Mouse (Mus musculus) embryonic facial prominence, embryonic 14.5 days (tissue): Measurements from ENCODE around the gene Xab2. TPM values are rescaled to one million over a fixed set of nuclear protein-coding genes. Genes with fewer than 3 reads are reported as not detected.

Experiments used
- ATAC-seq: fragments of 200-750 bp; cut with Nextera tagmentation; 2 replicates; pipeline ENCODE4 v1.8.0; 2017; ENCODE audit warnings: low read depth, moderate number of reproducible peaks, moderate TSS enrichment
- DNase-seq: peaks from one replicate; pipeline ENCODE4 v3.0.0-alpha.2; 2015; ENCODE audit warnings: low spot score
- H3K27ac ChIP-seq: fragments of 300-500 bp; sonication (generic); replicated peaks from 2 replicates; pipeline ENCODE4 v1.5.1; 2014; ENCODE audit warnings: low read depth, mild to moderate bottlenecking, low read length, moderate library complexity
- H3K27me3 ChIP-seq: fragments of 300-500 bp; sonication (generic); replicated peaks from 2 replicates; pipeline ENCODE4 v1.6.1; 2014; ENCODE audit warnings: low read length; ENCODE audit not compliant: control insufficient read depth, insufficient read depth
- H3K36me3 ChIP-seq: fragments of 300-500 bp; sonication (generic); 2 replicates; pipeline ENCODE4 v1.6.1; 2014; ENCODE audit warnings: low read length, mixed read lengths; ENCODE audit not compliant: control insufficient read depth, insufficient read depth
- H3K4me1 ChIP-seq: fragments of 300-500 bp; sonication (generic); 2 replicates; pipeline ENCODE4 v1.6.1; 2014; ENCODE audit warnings: antibody characterized with exemption, low read length; ENCODE audit not compliant: control insufficient read depth, insufficient read depth
- H3K4me2 ChIP-seq: fragments of 300-500 bp; sonication (generic); 2 replicates; pipeline ENCODE4 v1.6.1; 2014; ENCODE audit warnings: low read depth, mild to moderate bottlenecking, low read length, moderate library complexity, mixed read lengths
- H3K4me3 ChIP-seq: fragments of 300-500 bp; sonication (generic); 2 replicates; pipeline ENCODE4 v1.5.1; 2014; ENCODE audit warnings: low read depth, mild to moderate bottlenecking, low read length
- H3K9ac ChIP-seq: fragments of 300-500 bp; sonication (generic); 2 replicates; pipeline ENCODE4 v1.6.1; 2014; ENCODE audit warnings: low read depth, mild to moderate bottlenecking, low read length, moderate library complexity, mixed read lengths
- H3K9me3 ChIP-seq: fragments of 300-500 bp; sonication (generic); 2 replicates; pipeline ENCODE4 v1.6.1; 2016; ENCODE audit warnings: low read length; ENCODE audit not compliant: control insufficient read depth
- WGBS: fragments of 180-500 bp; shearing (Covaris S2); extraction: QIAGEN DNeasy Blood & Tissue Kit; methylation state at CpG from one replicate; pipeline ENCODE4 v1.1.7; 2014; 5-methylcytosine and 5-hydroxymethylcytosine counted together
- polyA plus RNA-seq: library from polyadenylated mRNA; unstranded; fragments of >200 nt; fragmentation: Nextera tagmentation; extraction: Ambion mirVana; gene quantifications from 2 replicates; pipeline ENCODE4 v1.2.1, GENCODE M21; 2014

Gene Xab2
- polyA plus RNA-seq, 1 experiment from 2014 or later, result 41.3 TPM

- no peaks in the 10 kb centered on the region for H3K36me3 ChIP-seq
- H3K9me3 ChIP-seq, result no peaks in the 10 kb centered on the region
- no peaks in the 10 kb centered on the region; the same call in 1 of the 2 replicates for H3K27me3 ChIP-seq
- H3K4me1 ChIP-seq, result peaks cover 8% of the 10 kb centered on the region; the same call in 1 of the 2 replicates
- H3K9ac ChIP-seq, result no peak overlapping the region
- DNase-seq, result peak; percentile 22
- no peak overlapping the region for H3K27ac ChIP-seq
- H3K4me2 ChIP-seq, result no peak overlapping the region
- no peak overlapping the region for H3K4me3 ChIP-seq
- ATAC-seq, result no peak
- WGBS, result 30% methylated on average over 5 of the region's 5 CpGs
Measured at GRCm38 (mm10) chr8:3628014-3628413, 6.9 kb upstream of the Xab2 start.

- DNase-seq (no peak), ATAC-seq (no peak)
- Histone ChIP-seq H3K4me3 (no peak overlapping the region), H3K9me3 (no peaks in the 10 kb centered on the region), H3K4me2 (no peak overlapping the region), H3K4me1 (peaks cover 12% of the 10 kb centered on the region), H3K36me3 (no peaks in the 10 kb centered on the region), H3K9ac (no peak overlapping the region), H3K27ac (no peak overlapping the region), H3K27me3 (no peaks in the 10 kb centered on the region; the same call in 1 of the 2 replicates)
- 58% methylated on average over 5 of the region's 5 CpGs for WGBS
Measured at GRCm38 (mm10) chr8:3626971-3627370, 5.9 kb upstream of the Xab2 start.

GRCm38 (mm10) chr8:3625445-3625844 is 4.3 kb upstream of the Xab2 start, which contains the start of gene Pcp2:
Gene Pcp2 (minus strand): TSS chr8:3625545.
- Histone ChIP-seq H3K9ac (no peak within 1 kb of the TSS; the same call in 1 of the 2 replicates), H3K4me3 (no peak within 1 kb of the TSS), H3K27ac (no peak within 1 kb of the TSS), H3K36me3 (no peaks in the 10 kb centered on the region), H3K9me3 (no peaks in the 10 kb centered on the region), H3K27me3 (no peaks in the 10 kb centered on the region; the same call in 1 of the 2 replicates), H3K4me1 (peaks cover 6% of the 10 kb centered on the region), H3K4me2 (no peak within 1 kb of the TSS)
- 48% methylated on average over 1 of the region's 1 CpGs for WGBS
- ATAC-seq (no peak), DNase-seq (no peak)

GRCm38 (mm10) chr8:3622119-3622518 is 1.0 kb upstream of the Xab2 start:
- Histone ChIP-seq H3K9me3 (no peaks in the 10 kb centered on the region), H3K27ac (no peak overlapping the region), H3K27me3 (no peaks in the 10 kb centered on the region), H3K4me3 (peak overlapping the region; percentile 85), H3K9ac (peak overlapping the region; percentile 75), H3K36me3 (peaks cover 13% of the 10 kb centered on the region), H3K4me1 (peaks cover 6% of the 10 kb centered on the region), H3K4me2 (peak overlapping the region; percentile 78)
- WGBS, result 70% methylated on average over 8 of the region's 8 CpGs
- ATAC-seq (no peak), DNase-seq (no peak)

GRCm38 (mm10) chr8:3609816-3610150 is 11.3 kb downstream of the Xab2 start:
- WGBS, result 69% methylated on average over 6 of the region's 6 CpGs
- DNase-seq (no peak), ATAC-seq (peak; percentile 16; the same call in 1 of the 2 replicates)
- H3K36me3 ChIP-seq, result peaks cover 70% of the 10 kb centered on the region
- no peaks in the 10 kb centered on the region for H3K9me3 ChIP-seq
- no peak overlapping the region for H3K4me3 ChIP-seq
- no peak overlapping the region for H3K4me2 ChIP-seq
- H3K27ac ChIP-seq, result no peak overlapping the region
- H3K27me3 ChIP-seq, result no peaks in the 10 kb centered on the region
- H3K4me1 ChIP-seq, result no peaks in the 10 kb centered on the region
- H3K9ac ChIP-seq, result no peak overlapping the region

- Histone ChIP-seq H3K4me1 (no peaks in the 10 kb centered on the region), H3K4me2 (no peak overlapping the region), H3K27ac (peak overlapping the region; percentile 3; the same call in 1 of the 2 replicates), H3K4me3 (no peak overlapping the region), H3K27me3 (no peaks in the 10 kb centered on the region), H3K9ac (no peak overlapping the region), H3K36me3 (peaks cover 65% of the 10 kb centered on the region), H3K9me3 (no peaks in the 10 kb centered on the region)
- peak; percentile 39 for DNase-seq
- peak; percentile 15; the same call in 1 of the 2 replicates for ATAC-seq
- 67% methylated on average over 12 of the region's 12 CpGs for WGBS
Measured at GRCm38 (mm10) chr8:3609046-3609815, 11.9 kb downstream of the Xab2 start.

- peaks cover 51% of the 10 kb centered on the region for H3K36me3 ChIP-seq
- no peak overlapping the region for H3K4me3 ChIP-seq
- no peaks in the 10 kb centered on the region for H3K27me3 ChIP-seq
- 87% methylated on average over 7 of the region's 7 CpGs for WGBS
- no peaks in the 10 kb centered on the region for H3K9me3 ChIP-seq
- H3K4me1 ChIP-seq, result no peaks in the 10 kb centered on the region
- no peak overlapping the region for H3K27ac ChIP-seq
- H3K4me2 ChIP-seq, result no peak overlapping the region
- ATAC-seq (no peak), DNase-seq (no peak)
- no peak overlapping the region for H3K9ac ChIP-seq
Measured at GRCm38 (mm10) chr8:3607822-3608221, 13.3 kb downstream of the Xab2 start.

- no peak overlapping the region for H3K9ac ChIP-seq
- no peak overlapping the region for H3K4me2 ChIP-seq
- no peak overlapping the region for H3K27ac ChIP-seq
- ATAC-seq, result no peak
- H3K27me3 ChIP-seq, result no peaks in the 10 kb centered on the region
- WGBS, result 88% methylated on average over 14 of the region's 16 CpGs
- DNase-seq, result no peak
- H3K9me3 ChIP-seq, result no peaks in the 10 kb centered on the region
- H3K36me3 ChIP-seq, result peaks cover 38% of the 10 kb centered on the region
- no peaks in the 10 kb centered on the region for H3K4me1 ChIP-seq
- H3K4me3 ChIP-seq, result no peak overlapping the region
Measured at GRCm38 (mm10) chr8:3606593-3606992, 14.5 kb downstream of the Xab2 start.

- no peaks in the 10 kb centered on the region for H3K27me3 ChIP-seq
- H3K4me1 ChIP-seq, result no peaks in the 10 kb centered on the region
- H3K4me2 ChIP-seq, result no peak overlapping the region
- peaks cover 8% of the 10 kb centered on the region; the same call in 1 of the 2 replicates for H3K36me3 ChIP-seq
- DNase-seq (no peak), ATAC-seq (no peak)
- H3K9ac ChIP-seq, result no peak overlapping the region
- no peak overlapping the region for H3K4me3 ChIP-seq
- H3K9me3 ChIP-seq, result no peaks in the 10 kb centered on the region
- WGBS, result 74% methylated on average over 13 of the region's 13 CpGs
- no peak overlapping the region for H3K27ac ChIP-seq
Measured at GRCm38 (mm10) chr8:3603439-3603838, 17.7 kb downstream of the Xab2 start.
